ENCODE assay signal across 42 mouse cellular contexts in genomic region chr1:98420824-98421223, GRCm38 (mm10). TPM values are rescaled to one million over a fixed set of nuclear protein-coding genes. Genes with fewer than 3 reads are reported as not detected.
"Had no signal": no experiment of that assay in that cellular context is flagged by ENCODE, and none has a peak within 500 bp of the region (broad histone marks: within the 10 kb centered on the region; RNA-seq: fewer than 3 reads in every experiment).

Gene Slco6d1, plus strand, starts transcription at chr1:98421124.

- H3K4me1 ChIP-seq: heart, embryonic 10.5 days; heart, embryonic 12.5 days; heart, embryonic 13.5 days; heart, embryonic 15.5 days; hindbrain, embryonic 10.5 days; hindbrain, embryonic 12.5 days; hindbrain, embryonic 13.5 days; hindbrain, embryonic 15.5 days; intestine, embryonic 15.5 days; kidney, embryonic 15.5 days had no signal

- DNase-seq: heart, postnatal 10 days; heart, postnatal 14 days; heart, postnatal 36 days; heart, postnatal 4 days; kidney, adult 11 months; kidney, adult 18-20 months; kidney, adult 2 months; kidney, adult 8-10 months; kidney, adult 9 months; kidney, postnatal 10 days; kidney, postnatal 14 days; kidney, postnatal 25 days; kidney, postnatal 36 days; layer of hippocampus, adult 9-11 months; layer of hippocampus, postnatal 36 days had no signal

- H3K4me3 ChIP-seq: heart, embryonic 10.5 days; heart, embryonic 12.5 days; heart, embryonic 13.5 days; heart, embryonic 15.5 days; hindbrain, embryonic 10.5 days; hindbrain, embryonic 12.5 days; hindbrain, embryonic 13.5 days; hindbrain, embryonic 15.5 days; intestine, embryonic 15.5 days; kidney, embryonic 15.5 days; layer of hippocampus, adult 2 months had no signal

- H3K36me3 ChIP-seq: heart, embryonic 10.5 days; heart, embryonic 12.5 days; heart, embryonic 13.5 days; heart, embryonic 15.5 days; hindbrain, embryonic 10.5 days; hindbrain, embryonic 12.5 days; hindbrain, embryonic 13.5 days; hindbrain, embryonic 15.5 days; intestine, embryonic 15.5 days; kidney, embryonic 15.5 days had no signal

- H3K27ac ChIP-seq: heart, embryonic 10.5 days; heart, embryonic 13.5 days; heart, embryonic 15.5 days; hindbrain, embryonic 10.5 days; hindbrain, embryonic 12.5 days; hindbrain, embryonic 13.5 days; hindbrain, embryonic 14.5 days; hindbrain, embryonic 15.5 days; hindbrain, postnatal 0 days; intestine, embryonic 15.5 days; kidney, embryonic 15.5 days; kidney, postnatal 0 days; layer of hippocampus, adult 2 months had no signal

- H3K27me3 ChIP-seq: heart, embryonic 12.5 days; heart, embryonic 13.5 days; heart, embryonic 15.5 days; hindbrain, embryonic 12.5 days; hindbrain, embryonic 13.5 days; hindbrain, embryonic 15.5 days; intestine, embryonic 15.5 days; kidney, embryonic 15.5 days had no signal

RNA-seq across cellular contexts. Expression of gene Slco6d1, which starts in this region (rescaled TPM):
- polyA plus RNA-seq: heart, embryonic 10.5 days; heart, embryonic 11.5 days; heart, embryonic 12.5 days; heart, embryonic 13.5 days; heart, embryonic 14.5 days; heart, embryonic 15.5 days; heart, embryonic 16.5 days; heart, postnatal 0 days; hindbrain, embryonic 10.5 days; hindbrain, embryonic 11.5 days; hindbrain, embryonic 12.5 days; hindbrain, embryonic 13.5 days; hindbrain, embryonic 14.5 days; hindbrain, embryonic 15.5 days; hindbrain, embryonic 16.5 days; hindbrain, postnatal 0 days; inflammation-experienced regulatory T-cells, adult 6 months; intestine, embryonic 14.5 days; intestine, embryonic 15.5 days; intestine, embryonic 16.5 days; intestine, postnatal 0 days; kidney, adult 2 months; kidney, embryonic 14.5 days; kidney, embryonic 15.5 days; kidney, embryonic 16.5 days; kidney, postnatal 0 days; large intestine, adult 2 months had no signal
